Mouse (Mus musculus) neural tube, embryonic 11.5 days (tissue): ENCODE data around the gene Gpr146. TPM values are rescaled to one million over a fixed set of nuclear protein-coding genes. Genes with fewer than 3 reads are reported as not detected.

Experiments
- ATAC-seq: fragments of 200-750 bp; cut with Nextera tagmentation; 2 replicates; pipeline ENCODE4 v1.8.0; 2017; ENCODE audit warnings: moderate number of reproducible peaks, mild to moderate bottlenecking, moderate TSS enrichment, moderate library complexity; ENCODE audit not compliant: insufficient read depth, low FRiP score, low TSS enrichment
- DNase-seq: peaks from one replicate; pipeline ENCODE4 v3.0.0-alpha.2; 2015; ENCODE audit warnings: low spot score
- H3K27ac ChIP-seq: fragments of 300-500 bp; sonication (generic); 2 replicates; pipeline ENCODE4 v1.5.1; 2014; ENCODE audit warnings: low read depth, mild to moderate bottlenecking, low read length
- H3K27me3 ChIP-seq: fragments of 300-500 bp; sonication (generic); 2 replicates; pipeline ENCODE4 v1.6.1; 2014; ENCODE audit warnings: mild to moderate bottlenecking, low read length, mixed read lengths; ENCODE audit not compliant: control insufficient read depth, insufficient read depth
- H3K36me3 ChIP-seq: fragments of 300-500 bp; sonication (generic); 2 replicates; pipeline ENCODE4 v1.6.1; 2014; ENCODE audit warnings: mild to moderate bottlenecking, low read length, moderate library complexity, mixed read lengths; ENCODE audit not compliant: control insufficient read depth, insufficient read depth
- H3K4me1 ChIP-seq: fragments of 300-500 bp; sonication (generic); 2 replicates; pipeline ENCODE4 v1.6.1; 2014; ENCODE audit warnings: low read length, mixed read lengths; ENCODE audit not compliant: control insufficient read depth, insufficient read depth
- H3K4me2 ChIP-seq: fragments of 300-500 bp; sonication (generic); 2 replicates; pipeline ENCODE4 v1.6.1; 2014; ENCODE audit warnings: low read depth, mild to moderate bottlenecking, moderate library complexity
- H3K4me3 ChIP-seq: fragments of 300-500 bp; sonication (generic); 2 replicates; pipeline ENCODE4 v1.5.1; 2014; ENCODE audit warnings: low read depth, low read length
- H3K9ac ChIP-seq: fragments of 300-500 bp; sonication (generic); 2 replicates; pipeline ENCODE4 v1.6.1; 2014; ENCODE audit warnings: mild to moderate bottlenecking, low read length
- H3K9me3 ChIP-seq: fragments of 300-500 bp; sonication (generic); 2 replicates; pipeline ENCODE4 v1.6.1; 2016; ENCODE audit warnings: low read length; ENCODE audit not compliant: control insufficient read depth
- WGBS: fragments of 180-500 bp; shearing (Covaris S2); extraction: QIAGEN DNeasy Blood & Tissue Kit; methylation state at CpG from one replicate; pipeline ENCODE4 v1.1.7; 2014; 5-methylcytosine and 5-hydroxymethylcytosine counted together
- polyA plus RNA-seq: library from polyadenylated mRNA; unstranded; fragments of >200 nt; fragmentation: Nextera tagmentation; extraction: Ambion mirVana; gene quantifications from 2 replicates; pipeline ENCODE4 v1.2.1, GENCODE M21; 2014

Gene Gpr146
- polyA plus RNA-seq, 1 experiment from 2014 or later, result 2.4 TPM

DNA sequence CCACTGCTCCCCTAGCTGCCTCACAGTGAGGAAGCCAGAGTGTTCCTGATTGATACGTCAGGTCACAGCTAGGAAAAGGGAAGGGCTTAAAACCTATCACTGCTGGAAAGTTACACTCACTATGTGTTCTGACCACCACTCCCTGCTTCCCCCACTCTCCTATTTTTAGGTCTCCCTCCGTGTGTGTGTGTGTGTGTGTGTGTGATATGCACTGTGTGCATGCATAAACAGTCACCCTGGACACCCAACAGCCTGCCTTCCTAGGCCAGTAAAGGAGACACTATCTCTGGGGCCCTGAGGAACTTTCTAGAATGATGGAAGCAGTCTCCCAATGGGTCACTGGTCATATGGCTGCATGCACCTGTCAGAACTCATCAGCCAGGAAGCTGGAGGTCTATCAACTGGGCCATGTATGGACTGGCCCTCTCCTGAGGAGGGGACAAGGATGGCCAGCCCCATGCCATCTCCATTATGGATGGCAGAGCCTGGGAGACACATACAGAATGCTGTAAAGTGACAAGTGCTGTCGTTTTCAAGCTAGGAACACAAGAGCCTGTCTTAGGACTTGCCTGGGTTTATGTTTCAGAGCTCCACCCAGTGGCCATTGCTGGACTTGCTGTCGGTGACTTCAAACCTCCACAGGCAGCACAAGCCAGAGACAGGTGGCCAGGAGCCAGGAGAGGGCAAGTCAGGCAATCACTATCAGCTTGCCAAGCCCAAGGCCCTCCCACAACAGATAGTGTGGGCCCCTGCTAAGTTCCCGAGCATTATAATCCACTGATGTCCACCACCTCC lies 20.7 kb downstream of the Gpr146 start:
- H3K27me3 ChIP-seq, result no peaks in the 10 kb centered on the region
- H3K27ac ChIP-seq, result no peak overlapping the region
- 42% methylated on average over 5 of the region's 5 CpGs for WGBS
- DNase-seq (peak; percentile 87), ATAC-seq (peak; percentile 9; the same call in 1 of the 2 replicates)
- no peak overlapping the region for H3K4me2 ChIP-seq
- no peaks in the 10 kb centered on the region for H3K36me3 ChIP-seq
- H3K9me3 ChIP-seq, result no peaks in the 10 kb centered on the region
- no peak overlapping the region for H3K4me3 ChIP-seq
- H3K4me1 ChIP-seq, result no peaks in the 10 kb centered on the region
- no peak overlapping the region for H3K9ac ChIP-seq

- H3K9me3 ChIP-seq, result no peaks in the 10 kb centered on the region
- H3K27me3 ChIP-seq, result no peaks in the 10 kb centered on the region
- H3K27ac ChIP-seq, result no peak overlapping the region
- no peak overlapping the region for H3K4me3 ChIP-seq
- H3K36me3 ChIP-seq, result no peaks in the 10 kb centered on the region
- no peaks in the 10 kb centered on the region for H3K4me1 ChIP-seq
- H3K4me2 ChIP-seq, result no peak overlapping the region
- 81% methylated on average over 5 of the region's 5 CpGs for WGBS
- H3K9ac ChIP-seq, result no peak overlapping the region
- ATAC-seq (no peak), DNase-seq (no peak)
Measured at GRCm38 (mm10) chr5:139398786-139399185, 21.3 kb downstream of the Gpr146 start.

DNA sequence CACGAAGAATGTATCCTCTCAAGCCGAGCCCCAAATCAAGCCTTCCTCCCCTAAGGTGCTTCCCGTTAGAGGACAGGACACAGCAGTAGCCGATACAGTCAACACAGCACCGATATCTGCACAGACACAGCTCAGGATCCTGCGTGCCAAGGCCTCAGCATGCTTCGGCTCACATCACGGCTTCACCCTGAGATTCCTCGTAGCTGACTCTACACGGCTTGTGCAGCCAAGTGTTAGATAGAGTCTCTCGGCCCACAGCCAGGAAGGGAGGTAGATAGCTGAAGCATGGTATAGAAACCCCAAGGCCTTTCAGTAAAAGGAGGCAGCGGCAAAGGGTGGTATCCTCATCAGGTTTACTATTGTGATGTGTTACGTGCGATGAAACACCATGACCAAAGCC lies 22.5 kb downstream of the Gpr146 start:
- Histone ChIP-seq H3K4me3 (no peak overlapping the region), H3K36me3 (no peaks in the 10 kb centered on the region), H3K4me2 (no peak overlapping the region), H3K4me1 (no peaks in the 10 kb centered on the region), H3K27ac (no peak overlapping the region), H3K27me3 (no peaks in the 10 kb centered on the region), H3K9me3 (no peaks in the 10 kb centered on the region), H3K9ac (no peak overlapping the region)
- 89% methylated on average over 14 of the region's 14 CpGs for WGBS
- ATAC-seq (no peak), DNase-seq (no peak)

DNA sequence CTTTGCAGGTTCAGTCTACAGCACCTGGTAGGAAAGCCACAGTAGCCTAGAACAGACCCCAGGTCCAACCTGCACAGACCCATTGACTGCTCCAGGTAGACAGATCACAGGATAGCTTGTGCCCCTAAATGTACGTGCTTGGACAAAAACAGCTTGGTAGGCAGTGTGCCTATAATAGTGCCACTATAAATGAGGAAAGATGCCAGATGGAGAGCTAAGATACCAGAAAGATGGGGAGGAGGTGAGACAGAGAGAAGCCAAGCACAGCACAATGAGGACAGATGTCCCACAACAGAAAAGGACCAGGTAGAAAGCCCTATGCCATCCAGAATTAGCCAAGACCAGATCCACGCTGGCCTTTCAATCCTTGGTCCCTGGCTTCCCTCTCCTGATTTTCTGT lies 24.6 kb downstream of the Gpr146 start:
- 89% methylated on average over 2 of the region's 2 CpGs for WGBS
- no peaks in the 10 kb centered on the region for H3K36me3 ChIP-seq
- H3K9ac ChIP-seq, result no peak overlapping the region
- H3K9me3 ChIP-seq, result no peaks in the 10 kb centered on the region
- H3K27ac ChIP-seq, result no peak overlapping the region
- H3K27me3 ChIP-seq, result no peaks in the 10 kb centered on the region
- ATAC-seq (no peak), DNase-seq (no peak)
- no peak overlapping the region for H3K4me3 ChIP-seq
- no peak overlapping the region for H3K4me2 ChIP-seq
- H3K4me1 ChIP-seq, result 0 out of 2 replicates have a peak, but pooled peaks cover 2% of the 10 kb centered on the region

DNA sequence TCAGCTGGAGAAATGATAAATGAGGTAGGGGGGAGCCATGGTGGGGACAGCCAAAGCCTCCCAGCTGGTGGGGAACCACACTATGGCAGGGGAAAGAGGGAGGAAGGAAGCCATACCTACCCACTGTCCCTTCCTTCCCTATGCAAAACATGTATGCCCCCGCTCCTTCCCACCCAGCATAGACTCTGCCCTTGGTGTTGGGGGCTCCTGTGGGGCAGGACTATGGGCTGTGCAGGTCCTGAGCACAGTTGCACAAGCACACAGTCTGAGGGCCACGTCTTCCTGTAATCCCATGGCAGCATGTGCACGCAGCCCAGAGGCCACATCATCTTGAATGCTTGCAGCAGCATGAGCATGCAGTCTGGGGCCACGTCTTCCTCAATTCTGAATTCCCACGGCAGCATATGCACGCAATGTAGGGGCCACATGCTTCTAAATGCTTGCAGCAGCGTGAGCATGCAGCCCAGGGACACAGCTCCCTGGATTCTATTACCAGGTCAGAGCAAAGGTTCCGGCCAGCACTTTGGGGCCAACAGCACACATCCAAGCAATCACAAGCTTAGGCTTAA lies 26.3 kb downstream of the Gpr146 start:
- H3K9me3 ChIP-seq, result no peaks in the 10 kb centered on the region
- H3K4me2 ChIP-seq, result no peak overlapping the region
- no peak overlapping the region for H3K27ac ChIP-seq
- 0 out of 2 replicates have a peak, but pooled peaks cover 4% of the 10 kb centered on the region for H3K4me1 ChIP-seq
- DNase-seq (no peak), ATAC-seq (no peak)
- no peak overlapping the region for H3K4me3 ChIP-seq
- H3K27me3 ChIP-seq, result no peaks in the 10 kb centered on the region
- H3K36me3 ChIP-seq, result no peaks in the 10 kb centered on the region
- H3K9ac ChIP-seq, result no peak overlapping the region
- WGBS, result 89% methylated on average over 8 of the region's 8 CpGs

DNA sequence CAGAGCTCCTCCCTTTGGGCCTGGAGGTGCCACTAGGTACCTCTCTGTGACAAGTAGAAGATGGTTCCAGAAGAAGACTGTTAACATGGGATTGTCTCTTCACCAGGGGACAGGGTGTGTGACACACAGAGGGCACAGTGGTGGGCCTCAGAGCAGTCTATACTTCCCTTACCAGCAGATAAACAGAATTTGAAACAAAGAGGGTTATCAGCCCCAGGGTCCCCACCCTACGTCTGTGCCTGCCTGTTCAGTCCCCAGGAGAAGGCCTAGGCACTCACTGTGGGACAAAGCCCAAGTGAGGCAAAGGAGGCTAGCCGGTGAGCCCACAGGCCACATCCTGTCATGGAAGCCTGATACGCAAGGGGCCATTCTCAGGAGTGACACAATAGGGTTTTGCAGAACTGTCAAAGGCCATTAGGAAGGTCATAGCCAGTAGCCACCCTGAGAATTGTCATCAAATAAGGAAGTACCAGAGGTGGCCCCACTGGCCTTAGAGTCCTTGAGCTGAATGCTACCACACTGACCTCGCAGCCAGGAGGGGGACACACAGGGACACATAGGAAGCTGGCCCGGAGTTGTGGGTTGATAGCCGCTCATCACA lies 27.4 kb downstream of the Gpr146 start, which contains the start of gene C130050O18Rik:
Gene C130050O18Rik, plus strand, starts transcription at position 480 of the 601 bp plus-strand sequence.
- Histone ChIP-seq H3K4me2 (no peak within 1 kb of the TSS), H3K27me3 (no peaks in the 10 kb centered on the region), H3K9ac (no peak within 1 kb of the TSS), H3K4me1 (0 out of 2 replicates have a peak, but pooled peaks cover 4% of the 10 kb centered on the region), H3K36me3 (no peaks in the 10 kb centered on the region), H3K9me3 (no peaks in the 10 kb centered on the region), H3K27ac (0 out of 2 replicates have a peak within 1 kb of the TSS, but pooled peaks have one; percentile 34), H3K4me3 (no peak within 1 kb of the TSS)
- DNase-seq (no peak), ATAC-seq (no peak)
- WGBS, result 78% methylated on average over 6 of the region's 6 CpGs

GRCm38 (mm10) chr5:139405478-139405877 lies 28.0 kb downstream of the Gpr146 start:
- Histone ChIP-seq H3K36me3 (no peaks in the 10 kb centered on the region), H3K4me1 (0 out of 2 replicates have a peak, but pooled peaks cover 4% of the 10 kb centered on the region), H3K4me2 (no peak overlapping the region), H3K27me3 (no peaks in the 10 kb centered on the region), H3K27ac (no peak overlapping the region), H3K9me3 (no peaks in the 10 kb centered on the region), H3K9ac (no peak overlapping the region), H3K4me3 (no peak overlapping the region)
- ATAC-seq, result no peak
- DNase-seq, result no peak
- 71% methylated on average over 7 of the region's 7 CpGs for WGBS

GRCm38 (mm10) chr5:139405953-139406352 lies 28.5 kb downstream of the Gpr146 start:
- ATAC-seq (no peak), DNase-seq (no peak)
- Histone ChIP-seq H3K9me3 (no peaks in the 10 kb centered on the region), H3K27ac (no peak overlapping the region), H3K36me3 (no peaks in the 10 kb centered on the region), H3K4me3 (no peak overlapping the region), H3K4me1 (0 out of 2 replicates have a peak, but pooled peaks cover 4% of the 10 kb centered on the region), H3K4me2 (no peak overlapping the region), H3K9ac (no peak overlapping the region), H3K27me3 (no peaks in the 10 kb centered on the region)
- 70% methylated on average over 3 of the region's 3 CpGs for WGBS
